ENCODE assay signal across 12 mouse cellular contexts in the genomic region with DNA sequence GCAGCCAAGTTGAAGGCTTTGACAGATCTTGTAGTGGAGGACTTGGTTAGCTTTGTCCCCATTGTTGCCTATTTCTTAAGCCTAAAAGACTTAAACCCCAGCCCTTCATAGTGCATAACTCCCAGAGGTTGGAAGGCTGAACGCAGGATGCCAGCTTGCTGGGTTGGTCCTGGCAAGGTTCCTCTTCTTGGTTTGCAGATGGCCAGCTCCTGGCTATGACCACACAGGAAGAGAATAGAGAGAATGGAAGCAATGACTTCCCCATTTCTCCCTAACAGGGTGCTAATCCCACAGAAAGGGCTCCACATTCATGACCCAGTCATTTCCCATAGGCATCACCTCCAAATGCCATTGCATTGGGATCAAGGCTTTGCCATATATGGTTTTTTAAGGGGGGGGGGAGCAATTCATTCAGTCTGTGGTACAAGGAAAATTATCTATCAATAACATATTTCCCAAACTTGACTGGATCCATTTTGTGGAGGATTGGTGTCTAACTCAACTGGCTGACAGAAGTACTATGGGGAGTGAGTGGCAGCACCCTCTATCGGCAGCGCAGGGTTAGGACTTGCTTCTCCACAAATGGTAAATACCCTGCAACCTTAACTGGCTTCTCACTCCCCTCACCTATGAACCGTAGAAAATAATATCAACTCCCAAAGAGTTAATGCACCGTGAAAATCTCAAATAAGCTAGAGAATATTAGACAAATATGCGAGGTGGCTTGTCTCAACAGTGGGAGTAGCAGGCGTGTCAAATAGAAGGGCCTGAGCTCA.
DNase-seq lines count a peak whose midpoint lies in the region; ATAC-seq and TF ChIP-seq lines count a peak whose summit lies in the region.
"Had no signal": no experiment of that assay in that cellular context is flagged by ENCODE, and none has a peak within 500 bp of the region (broad histone marks: within the 10 kb centered on the region; RNA-seq: fewer than 3 reads in every experiment).

No protein-coding gene starts in this region.

- no peak overlapping the region for H3K4me2 ChIP-seq in forebrain, postnatal 0 days (ENCODE audit: low read depth)
- H3K4me2 ChIP-seq in neural tube, embryonic 14.5 days (ENCODE audit: low read depth, low read length) = no peak overlapping the region
- H3K4me2 ChIP-seq: embryonic facial prominence, embryonic 13.5 days had no signal

- peak overlapping the region; percentile 77 for H3K27ac ChIP-seq in forebrain, postnatal 0 days (ENCODE audit: low read depth, low read length)
- peak overlapping the region; percentile 89 for H3K27ac ChIP-seq in neural tube, embryonic 14.5 days (ENCODE audit: low read depth, low read length)

- H3K4me1 ChIP-seq in lung, adult 2 months (ENCODE audit: control insufficient read depth, insufficient read depth, low read length) = no peaks in the 10 kb centered on the region
- H3K4me1 ChIP-seq in forebrain, postnatal 0 days (ENCODE audit: insufficient read depth) = peaks cover 4% of the 10 kb centered on the region
- peaks cover 12% of the 10 kb centered on the region for H3K4me1 ChIP-seq in neural tube, embryonic 14.5 days (ENCODE audit: control insufficient read depth, insufficient read depth, low read length)

- H3K27me3 ChIP-seq in forebrain, postnatal 0 days (ENCODE audit: insufficient read depth, low read length) = no peaks in the 10 kb centered on the region
- H3K27me3 ChIP-seq in neural tube, embryonic 14.5 days (ENCODE audit: control insufficient read depth, insufficient read depth, low read length) = no peaks in the 10 kb centered on the region
- H3K27me3 ChIP-seq: embryonic facial prominence, embryonic 13.5 days had no signal

- TF ChIP-seq POLR2A in lung, adult 2 months (IDR thresholded peaks at IDR 0.05; ENCODE audit: borderline replicate concordance, extremely low read depth, low read depth, low read length) = no peak

- ATAC-seq in forebrain, postnatal 0 days = no peak
- ATAC-seq in neural tube, embryonic 14.5 days (ENCODE audit: low read depth) = no peak

- no peak overlapping the region for H3K4me3 ChIP-seq in lung, adult 2 months (replicated peaks; ENCODE audit: extremely low read depth, low read depth, low read length)
- H3K4me3 ChIP-seq in forebrain, postnatal 0 days (ENCODE audit: low read depth, low read length) = no peak overlapping the region
- H3K4me3 ChIP-seq in neural tube, embryonic 14.5 days (ENCODE audit: low read depth, low read length) = no peak overlapping the region
- H3K4me3 ChIP-seq: embryonic facial prominence, embryonic 13.5 days had no signal

- H3K9ac ChIP-seq in forebrain, postnatal 0 days = no peak overlapping the region
- H3K9ac ChIP-seq in neural tube, embryonic 14.5 days (replicated peaks; ENCODE audit: low read depth, low read length) = no peak overlapping the region
- H3K9ac ChIP-seq: embryonic facial prominence, embryonic 13.5 days had no signal

- H3K9me3 ChIP-seq in forebrain, postnatal 0 days (ENCODE audit: low read length) = no peaks in the 10 kb centered on the region
- H3K9me3 ChIP-seq in neural tube, embryonic 14.5 days (ENCODE audit: control insufficient read depth, low read length) = no peaks in the 10 kb centered on the region
- H3K9me3 ChIP-seq: embryonic facial prominence, embryonic 13.5 days had no signal

- no peaks in the 10 kb centered on the region for H3K36me3 ChIP-seq in forebrain, postnatal 0 days (ENCODE audit: insufficient read depth)
- no peaks in the 10 kb centered on the region for H3K36me3 ChIP-seq in neural tube, embryonic 14.5 days (ENCODE audit: control insufficient read depth, insufficient read depth, low read length)
- H3K36me3 ChIP-seq: embryonic facial prominence, embryonic 13.5 days had no signal

- TF ChIP-seq CTCF in lung, adult 2 months (IDR thresholded peaks at IDR 0.05; ENCODE audit: insufficient read depth, low read length) = peak; percentile 46
- TF ChIP-seq CTCF in forebrain, postnatal 0 days (IDR thresholded peaks at IDR 0.05; ENCODE audit: low read depth) = peak; percentile 42

- peak; percentile 34 to 39 for DNase-seq in cerebellum, postnatal 14 days
- DNase-seq in cerebellum, postnatal 36 days = no peak
- no peak for DNase-seq in lung, adult 2 months
- no peak for DNase-seq in lung, postnatal 10 days
- peak; percentile 27 for DNase-seq in forebrain, postnatal 0 days
- no peak for DNase-seq in right cerebral cortex, postnatal 4 days
- no peak for DNase-seq in right cerebral cortex, postnatal 10 days (ENCODE audit: low spot score in 2 of 2)
- DNase-seq: gastrocnemius, postnatal 10 days; kidney, adult 9 months; lung, postnatal 4 days had no signal

- WGBS in lung, adult 2 months = 59% methylated on average over 7 of the region's 7 CpGs
- WGBS in forebrain, postnatal 0 days = 64% methylated on average over 7 of the region's 7 CpGs
- WGBS in neural tube, embryonic 14.5 days = 59% methylated on average over 7 of the region's 7 CpGs

Comparison
In these comparisons a context has a peak if more than half of its experiments do, and no peak if none do; other contexts are left out.
1. DNase-seq: peak in cerebellum, postnatal 14 days (2 of 2) and forebrain, postnatal 0 days (single experiment); none in cerebellum, postnatal 36 days (0 of 2), lung, adult 2 months (single experiment), lung, postnatal 10 days (single experiment), right cerebral cortex, postnatal 4 days (single experiment) and right cerebral cortex, postnatal 10 days (0 of 2).